Mouse (Mus musculus) hindbrain, embryonic 11.5 days (tissue): ENCODE results near the gene Eml6. TPM values are rescaled to one million over a fixed set of nuclear protein-coding genes. Genes with fewer than 3 reads are reported as not detected.

Experiments
- ATAC-seq: fragments of 200-750 bp; cut with Nextera tagmentation; 2 replicates; pipeline ENCODE4 v1.8.0; 2017; ENCODE audit warnings: mild to moderate bottlenecking, moderate TSS enrichment, moderate library complexity; ENCODE audit not compliant: low FRiP score
- DNase-seq: peaks from one replicate; pipeline ENCODE4 v3.0.0-alpha.2; 2015; ENCODE audit warnings: low spot score
- H3K27ac ChIP-seq: fragments of 300-500 bp; sonication (generic); 2 replicates; pipeline ENCODE4 v1.5.1; 2014; ENCODE audit warnings: mild to moderate bottlenecking, low read depth, low read length
- H3K27me3 ChIP-seq: fragments of 300-500 bp; sonication (generic); 2 replicates; pipeline ENCODE4 v1.6.1; 2014; ENCODE audit warnings: mild to moderate bottlenecking, low read length, moderate library complexity, mixed read lengths; ENCODE audit not compliant: control insufficient read depth, insufficient read depth
- H3K36me3 ChIP-seq: fragments of 300-500 bp; sonication (generic); 2 replicates; pipeline ENCODE4 v1.6.1; 2014; ENCODE audit warnings: mild to moderate bottlenecking, low read length, moderate library complexity, mixed read lengths; ENCODE audit not compliant: control insufficient read depth, insufficient read depth
- H3K4me1 ChIP-seq: fragments of 300-500 bp; sonication (generic); replicated peaks from 2 replicates; pipeline ENCODE4 v1.6.1; 2014; ENCODE audit warnings: low read length, mixed read lengths; ENCODE audit not compliant: control insufficient read depth, insufficient read depth
- H3K4me2 ChIP-seq: fragments of 300-500 bp; sonication (generic); replicated peaks from 2 replicates; pipeline ENCODE4 v1.6.1; 2014; ENCODE audit warnings: mild to moderate bottlenecking, low read depth, low read length
- H3K4me3 ChIP-seq: fragments of 300-500 bp; sonication (generic); 2 replicates; pipeline ENCODE4 v1.5.1; 2014; ENCODE audit warnings: low read depth, low read length
- H3K9ac ChIP-seq: fragments of 300-500 bp; sonication (generic); 2 replicates; pipeline ENCODE4 v1.6.1; 2014; ENCODE audit warnings: low read depth, low read length
- H3K9me3 ChIP-seq: fragments of 300-500 bp; sonication (generic); 2 replicates; pipeline ENCODE4 v1.6.1; 2016; ENCODE audit warnings: low read length; ENCODE audit not compliant: control insufficient read depth
- WGBS: fragments of 180-500 bp; shearing (Covaris S2); extraction: QIAGEN DNeasy Blood & Tissue Kit; methylation state at CpG from one replicate; pipeline ENCODE4 v1.1.7; 2014; 5-methylcytosine and 5-hydroxymethylcytosine counted together
- polyA plus RNA-seq: library from polyadenylated mRNA; unstranded; fragments of >200 nt; fragmentation: Nextera tagmentation; extraction: Ambion mirVana; gene quantifications from 2 replicates; pipeline ENCODE4 v1.2.1, GENCODE M21; 2014

Eml6 gene
- polyA plus RNA-seq, 1 experiment from 2014 or later, result 1.0 TPM

GRCm38 (mm10) chr11:29788921-29789638 is 236.8 kb downstream of the Eml6 start:
- H3K4me3 ChIP-seq, result no peak overlapping the region
- DNase-seq, result no peak
- no peaks in the 10 kb centered on the region for H3K4me1 ChIP-seq
- H3K27me3 ChIP-seq, result no peaks in the 10 kb centered on the region
- H3K36me3 ChIP-seq, result no peaks in the 10 kb centered on the region
- no peaks in the 10 kb centered on the region for H3K9me3 ChIP-seq
- no peak for ATAC-seq
- no peak overlapping the region for H3K9ac ChIP-seq
- H3K27ac ChIP-seq, result no peak overlapping the region
- 81% methylated on average over 6 of the region's 6 CpGs for WGBS
- H3K4me2 ChIP-seq, result no peak overlapping the region

- Histone ChIP-seq H3K9ac (no peak overlapping the region), H3K36me3 (no peaks in the 10 kb centered on the region), H3K9me3 (no peaks in the 10 kb centered on the region), H3K4me3 (no peak overlapping the region), H3K4me1 (no peaks in the 10 kb centered on the region), H3K27ac (no peak overlapping the region), H3K4me2 (no peak overlapping the region), H3K27me3 (no peaks in the 10 kb centered on the region)
- DNase-seq (no peak), ATAC-seq (no peak)
- WGBS, result 55% methylated on average over 1 of the region's 1 CpGs
Measured at GRCm38 (mm10) chr11:29788499-29788898, 237.3 kb downstream of the Eml6 start.

GRCm38 (mm10) chr11:29787473-29787872 is 238.4 kb downstream of the Eml6 start:
- H3K27me3 ChIP-seq, result no peaks in the 10 kb centered on the region
- H3K27ac ChIP-seq, result no peak overlapping the region
- DNase-seq (no peak), ATAC-seq (no peak)
- no peak overlapping the region for H3K9ac ChIP-seq
- H3K4me1 ChIP-seq, result no peaks in the 10 kb centered on the region
- 27% methylated on average over 5 of the region's 5 CpGs for WGBS
- H3K4me3 ChIP-seq, result no peak overlapping the region
- no peak overlapping the region for H3K4me2 ChIP-seq
- no peaks in the 10 kb centered on the region for H3K36me3 ChIP-seq
- no peaks in the 10 kb centered on the region for H3K9me3 ChIP-seq

- no peak overlapping the region for H3K27ac ChIP-seq
- H3K4me1 ChIP-seq, result no peaks in the 10 kb centered on the region
- no peaks in the 10 kb centered on the region for H3K27me3 ChIP-seq
- no peak for ATAC-seq
- WGBS, result 90% methylated on average over 6 of the region's 6 CpGs
- H3K4me2 ChIP-seq, result no peak overlapping the region
- no peaks in the 10 kb centered on the region for H3K36me3 ChIP-seq
- no peak for DNase-seq
- H3K9me3 ChIP-seq, result no peaks in the 10 kb centered on the region
- no peak overlapping the region for H3K9ac ChIP-seq
- H3K4me3 ChIP-seq, result no peak overlapping the region
Measured at GRCm38 (mm10) chr11:29786583-29787219, 239.1 kb downstream of the Eml6 start.

GRCm38 (mm10) chr11:29779409-29780026 is 246.3 kb downstream of the Eml6 start:
- no peak overlapping the region for H3K4me2 ChIP-seq
- WGBS, result 32% methylated on average over 2 of the region's 2 CpGs

GRCm38 (mm10) chr11:29778936-29779335 is 246.9 kb downstream of the Eml6 start:
- 75% methylated on average over 3 of the region's 3 CpGs for WGBS
- no peak for DNase-seq
- Histone ChIP-seq H3K4me3 (no peak overlapping the region), H3K4me2 (no peak overlapping the region), H3K9me3 (no peaks in the 10 kb centered on the region), H3K4me1 (no peaks in the 10 kb centered on the region), H3K36me3 (no peaks in the 10 kb centered on the region), H3K9ac (no peak overlapping the region), H3K27ac (no peak overlapping the region), H3K27me3 (no peaks in the 10 kb centered on the region)
- ATAC-seq, result no peak

More at GRCm38 (mm10) chr11:29779409-29780026, 246.3 kb downstream of the Eml6 start:
- H3K36me3 ChIP-seq, result no peaks in the 10 kb centered on the region
- ATAC-seq, result no peak
- no peaks in the 10 kb centered on the region for H3K9me3 ChIP-seq
- no peak overlapping the region for H3K4me3 ChIP-seq
- no peaks in the 10 kb centered on the region for H3K27me3 ChIP-seq
- H3K4me1 ChIP-seq, result no peaks in the 10 kb centered on the region
- H3K27ac ChIP-seq, result no peak overlapping the region
- H3K9ac ChIP-seq, result no peak overlapping the region
- no peak for DNase-seq

GRCm38 (mm10) chr11:29777964-29778363 is 247.9 kb downstream of the Eml6 start:
- ATAC-seq, result no peak
- no peak overlapping the region for H3K4me2 ChIP-seq

GRCm38 (mm10) chr11:29774760-29775159 is 251.1 kb downstream of the Eml6 start:
- H3K4me2 ChIP-seq, result no peak overlapping the region
- H3K4me1 ChIP-seq, result no peaks in the 10 kb centered on the region
- no peak for DNase-seq
- ATAC-seq, result peak; percentile 23; the same call in 1 of the 2 replicates
- no peak overlapping the region for H3K4me3 ChIP-seq
- H3K27me3 ChIP-seq, result no peaks in the 10 kb centered on the region
- no peak overlapping the region for H3K27ac ChIP-seq
- 72% methylated on average over 2 of the region's 2 CpGs for WGBS
- H3K36me3 ChIP-seq, result no peaks in the 10 kb centered on the region
- no peak overlapping the region for H3K9ac ChIP-seq
- no peaks in the 10 kb centered on the region for H3K9me3 ChIP-seq

More at GRCm38 (mm10) chr11:29777964-29778363, 247.9 kb downstream of the Eml6 start:
- no peak for DNase-seq
- H3K36me3 ChIP-seq, result no peaks in the 10 kb centered on the region
- no peak overlapping the region for H3K9ac ChIP-seq
- H3K27ac ChIP-seq, result no peak overlapping the region
- no peaks in the 10 kb centered on the region for H3K27me3 ChIP-seq
- H3K4me3 ChIP-seq, result no peak overlapping the region
- no peaks in the 10 kb centered on the region for H3K9me3 ChIP-seq
- H3K4me1 ChIP-seq, result no peaks in the 10 kb centered on the region
